Mouse (Mus musculus): ENCODE measurements around the gene Lrrc8a.

The Lrrc8a gene

DNA sequence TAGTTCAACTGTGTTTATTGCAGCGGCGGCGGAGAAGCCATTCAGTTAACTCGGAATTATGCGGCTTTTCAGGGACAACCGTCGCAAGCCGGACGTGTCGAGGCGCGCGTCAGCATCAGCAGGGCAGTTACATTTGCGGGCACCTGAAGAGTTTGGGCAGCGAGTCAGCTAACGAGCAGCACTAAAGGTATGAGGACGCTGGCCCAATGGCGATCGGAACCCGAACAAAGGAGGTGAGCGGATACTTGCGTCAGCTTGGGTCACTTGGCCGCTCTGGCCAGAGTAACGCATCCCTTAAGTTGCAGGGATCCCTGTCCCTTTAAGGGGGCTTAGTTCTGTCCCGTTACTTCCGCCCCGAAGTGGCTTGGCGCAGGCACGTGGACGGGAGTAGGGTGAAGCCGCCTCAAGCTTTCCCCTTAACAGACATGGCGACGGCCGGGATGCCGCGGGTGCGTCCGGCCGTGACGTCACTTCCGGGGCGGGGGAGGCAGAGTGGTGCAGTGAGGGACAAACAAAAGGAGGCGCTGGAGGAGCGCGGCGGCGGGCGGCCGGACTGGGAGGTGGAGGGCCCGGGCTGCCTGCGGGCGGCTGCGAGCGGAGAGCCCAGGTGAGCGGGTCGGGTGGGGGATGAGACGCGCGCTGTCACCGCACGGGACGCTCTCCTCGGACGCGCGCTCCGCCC is at the start of gene Lrrc8a:
Gene Lrrc8a (plus strand): TSS at position 517 of the 682 bp plus-strand sequence.
- peak; percentile 100 for DNase-seq

GRCm38 (mm10) chr2:30191790-30192580 is 45.5 kb upstream of the Lrrc8a start:
- no peak for DNase-seq

GRCm38 (mm10) chr2:30194656-30195055 is 42.9 kb upstream of the Lrrc8a start:
- no peak for DNase-seq

GRCm38 (mm10) chr2:30198021-30198420 is 39.5 kb upstream of the Lrrc8a start:
- DNase-seq: no peak

DNA sequence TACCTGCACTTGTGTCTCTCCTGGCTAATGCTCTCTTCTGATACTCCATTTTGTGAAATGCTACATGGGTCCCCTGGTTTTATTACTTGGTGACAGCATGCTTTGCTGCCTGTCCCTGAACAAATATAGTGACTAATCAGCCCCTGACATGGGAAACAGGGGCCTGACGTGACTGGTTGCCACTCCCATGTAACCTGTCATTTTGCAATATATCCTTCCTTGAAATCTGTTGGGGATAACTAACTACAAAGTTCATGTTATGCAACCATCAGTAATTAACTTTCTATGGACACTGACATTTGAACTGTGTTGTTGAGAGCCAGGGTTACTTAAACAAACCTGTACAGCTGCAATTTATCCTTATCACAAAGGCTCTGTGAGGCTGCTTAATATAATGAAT is 37.5 kb upstream of the Lrrc8a start:
- DNase-seq: no peak

GRCm38 (mm10) chr2:30200388-30200925 is 37.1 kb upstream of the Lrrc8a start:
- no peak for DNase-seq

DNA sequence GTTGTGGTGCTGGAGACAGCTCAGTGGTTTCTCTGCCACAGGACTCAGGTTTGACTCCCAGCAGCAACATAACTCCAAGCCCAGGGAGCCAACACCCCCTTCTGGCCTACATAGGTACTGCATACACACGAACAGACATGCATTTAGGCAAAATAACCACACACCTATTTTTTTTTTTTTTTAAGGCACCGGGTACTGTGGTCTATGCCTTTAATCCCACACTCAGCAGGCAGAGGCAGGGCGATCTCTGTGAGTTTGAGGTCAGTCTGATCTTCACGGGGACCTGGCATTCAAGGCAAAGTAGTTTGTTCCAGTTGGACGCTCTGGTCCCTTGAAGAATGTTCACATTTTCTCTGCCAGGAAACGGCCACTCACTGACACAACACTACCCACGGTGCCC is 34.1 kb upstream of the Lrrc8a start:
- no peak for DNase-seq

- DNase-seq: no peak
Observed at GRCm38 (mm10) chr2:30205255-30205628, 32.3 kb upstream of the Lrrc8a start.

GRCm38 (mm10) chr2:30205629-30206357 is 31.7 kb upstream of the Lrrc8a start, which contains the start of gene Kyat1:
TSS of gene Kyat1 (minus strand) at chr2:30205847.
- DNase-seq: peak; percentile 93

GRCm38 (mm10) chr2:30207401-30207800 is 30.1 kb upstream of the Lrrc8a start:
- DNase-seq: no peak

- DNase-seq: no peak
Observed at GRCm38 (mm10) chr2:30207886-30208285, 29.6 kb upstream of the Lrrc8a start.

GRCm38 (mm10) chr2:30211408-30212168 is 25.9 kb upstream of the Lrrc8a start:
- no peak for DNase-seq

DNA sequence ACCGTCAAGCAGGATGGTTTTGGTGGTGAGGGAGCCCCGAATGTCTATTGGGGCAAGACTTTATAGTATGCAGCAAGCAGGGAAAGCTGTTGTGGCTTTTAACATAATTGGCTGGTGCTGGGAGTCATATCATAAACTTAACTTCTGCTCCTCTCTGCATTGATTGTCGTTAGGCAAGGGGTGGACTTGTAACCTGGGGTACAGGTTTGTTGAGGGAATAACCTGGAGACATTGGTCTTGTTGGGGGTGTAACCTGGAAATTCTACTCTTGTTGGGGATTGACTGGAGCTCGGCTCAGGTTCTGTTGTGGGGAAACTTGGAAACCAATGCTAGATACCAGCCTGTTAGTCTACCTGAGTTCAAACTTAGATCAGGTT is 25.4 kb upstream of the Lrrc8a start:
- DNase-seq: no peak

- no peak for DNase-seq
Observed at GRCm38 (mm10) chr2:30212951-30213350, 24.6 kb upstream of the Lrrc8a start.

DNA sequence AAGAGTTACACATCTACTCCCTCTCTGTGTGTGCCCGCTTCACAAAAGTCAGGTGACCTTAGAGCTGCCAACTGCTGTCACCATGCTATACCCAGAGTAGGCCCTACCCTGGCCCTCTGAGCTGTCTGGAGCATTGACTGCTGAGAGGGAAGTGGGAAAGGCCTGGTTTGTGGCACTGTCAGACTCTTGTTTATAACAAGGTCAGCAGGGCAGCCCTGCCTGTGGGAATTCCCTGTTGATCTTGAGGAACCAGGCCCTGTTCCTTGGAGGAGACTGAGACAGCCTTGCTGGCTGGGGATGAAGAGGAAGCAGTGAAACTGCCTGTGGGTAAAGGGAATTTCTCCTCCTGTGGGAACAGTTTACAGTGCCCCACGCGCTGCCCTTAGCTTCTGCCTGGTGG is 22.8 kb upstream of the Lrrc8a start:
- DNase-seq: no peak

- no peak for DNase-seq
Observed at GRCm38 (mm10) chr2:30215493-30215892, 22.0 kb upstream of the Lrrc8a start.

DNA sequence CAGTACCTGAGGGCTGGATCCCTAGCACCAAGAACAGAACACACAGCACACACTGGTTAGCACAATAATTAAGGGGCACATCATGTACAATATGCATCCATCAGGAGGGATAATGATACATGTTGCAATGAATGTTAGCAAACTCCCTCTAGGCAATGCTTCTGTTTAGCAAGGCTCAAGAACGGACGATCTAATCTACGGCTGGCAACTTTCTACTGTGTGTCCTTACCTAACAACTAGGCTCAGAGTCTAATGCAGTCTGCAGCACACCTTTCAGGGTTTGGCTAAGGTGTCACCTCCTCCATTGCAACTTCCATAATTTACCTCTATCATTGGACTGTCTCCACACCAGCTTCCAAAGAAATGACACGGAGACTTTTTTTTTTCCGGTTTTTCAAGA is 21.2 kb upstream of the Lrrc8a start:
- no peak for DNase-seq

DNA sequence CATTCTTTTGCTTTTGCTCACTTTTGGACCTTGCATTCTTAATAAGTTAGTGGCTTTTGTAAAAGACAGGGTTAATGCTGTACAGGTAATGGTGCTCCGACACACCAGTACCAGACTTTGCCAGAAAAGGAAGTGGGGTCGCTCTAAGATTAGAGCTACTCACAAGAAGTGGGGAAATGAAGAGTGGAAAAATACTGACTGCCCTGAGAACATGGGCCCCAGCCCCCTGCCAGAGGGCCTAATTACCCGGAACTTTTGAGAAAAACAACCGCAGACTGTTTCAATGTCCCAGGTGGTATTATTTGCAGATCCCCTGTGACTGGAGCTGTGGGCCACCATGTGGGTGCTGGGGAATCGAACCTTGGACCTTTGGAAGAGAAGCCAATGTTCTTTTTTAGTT is 1.9 kb upstream of the Lrrc8a start:
- peak; percentile 36 for DNase-seq

DNA sequence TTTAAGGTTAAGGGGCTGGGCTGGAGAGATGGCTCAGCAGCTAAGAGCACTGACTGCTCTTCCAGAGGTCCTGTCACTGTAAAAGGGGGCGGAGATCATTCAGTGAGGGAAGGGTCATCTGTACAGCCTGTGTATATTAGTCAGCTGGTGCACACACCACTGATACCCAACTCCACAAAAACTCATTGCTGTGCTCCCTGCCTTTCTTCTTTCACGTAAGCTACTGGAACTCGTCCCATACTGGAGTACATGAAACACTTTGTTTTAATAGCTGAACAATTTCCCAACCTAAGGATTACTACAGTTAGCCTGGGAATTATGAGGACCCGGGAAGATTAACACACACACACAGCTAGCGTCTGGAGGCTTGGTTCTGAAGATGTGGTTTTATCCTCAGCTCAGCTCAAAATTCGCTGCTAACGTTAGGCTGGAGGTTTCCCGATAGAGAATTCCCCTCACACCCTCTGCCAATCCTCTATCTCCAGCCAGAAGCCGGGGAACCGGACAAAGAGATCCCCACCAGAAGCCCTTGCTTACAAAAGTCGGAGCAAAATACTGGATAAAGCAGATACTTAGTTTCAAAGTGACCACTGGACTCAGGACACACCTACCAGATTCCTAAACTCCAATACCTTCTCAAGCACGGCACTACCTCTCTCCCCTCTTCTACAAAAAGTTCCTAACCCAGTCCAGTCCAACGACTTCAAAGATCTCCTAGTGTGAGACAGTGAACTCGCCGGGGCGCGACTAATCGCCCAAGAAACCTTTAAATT is 903 bp upstream of the Lrrc8a start:
- peak; percentile 36 for DNase-seq

- DNase-seq: no peak
Observed at GRCm38 (mm10) chr2:30237881-30238280, 366 bp downstream of the Lrrc8a start.

DNA sequence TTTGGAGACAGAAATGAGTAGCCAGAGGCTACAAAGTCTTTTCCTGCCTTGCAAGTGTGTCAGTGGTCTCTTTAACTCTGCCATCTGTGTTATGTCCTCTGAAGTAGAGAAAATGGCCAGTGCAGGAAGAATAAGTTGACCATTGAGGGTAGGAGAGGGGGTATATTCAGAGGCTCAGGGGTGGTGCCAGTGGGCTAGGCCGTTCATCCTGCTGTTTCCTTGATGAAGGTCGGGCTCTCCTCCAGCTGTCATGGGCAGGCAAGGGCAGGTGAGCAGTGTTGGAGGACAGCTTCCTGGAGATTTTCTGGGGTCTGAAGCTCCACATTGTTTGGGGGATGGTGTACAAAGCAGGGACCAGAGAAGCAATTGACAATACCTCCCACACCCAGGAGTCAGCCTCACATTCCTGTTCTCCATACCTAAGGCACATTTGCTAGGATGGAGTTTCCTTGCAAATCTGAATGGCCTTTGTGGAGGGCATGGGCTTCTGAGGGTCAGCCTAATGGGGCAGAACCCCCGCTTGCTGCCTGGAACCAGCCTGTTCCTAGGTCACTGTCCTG is 1.5 kb downstream of the Lrrc8a start:
- no peak for DNase-seq

DNA sequence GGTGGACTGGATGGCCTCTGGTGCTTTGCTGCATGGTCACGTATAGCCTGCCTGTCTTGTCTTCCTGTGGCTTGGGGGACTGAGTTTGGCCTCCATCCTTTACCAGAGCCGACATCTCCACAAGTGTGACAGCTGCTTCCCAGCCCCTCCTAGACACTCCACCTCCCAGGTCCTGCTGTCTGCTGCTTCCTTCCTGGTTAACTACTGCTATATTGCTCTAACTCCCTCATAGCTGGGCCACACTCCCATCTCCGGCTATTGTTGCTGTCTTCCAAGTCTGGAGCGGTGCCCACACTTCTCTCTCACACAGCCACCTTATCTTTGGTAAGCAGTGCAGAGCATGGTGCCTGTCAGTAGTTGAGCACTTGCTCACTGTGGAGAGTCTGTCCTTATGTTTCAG is 2.3 kb downstream of the Lrrc8a start:
- no peak for DNase-seq
